Mouse (Mus musculus) heart, adult 2 months (tissue): ENCODE results near the gene Mrpl23.

Experiments
- CTCF ChIP-seq: fragments of 200-600 bp; IDR thresholded peaks from 2 replicates; pipeline ENCODE4 v1.8.1; 2022; ENCODE audit warnings: antibody characterized with exemption, mild to moderate bottlenecking, moderate library complexity
- EP300 ChIP-seq: fragments of 200-500 bp; IDR thresholded peaks from 2 replicates; pipeline ENCODE4 v1.6.1; 2011; ENCODE audit warnings: low read depth, low read length, control low read depth; ENCODE audit not compliant: insufficient read depth
- POLR2A ChIP-seq: fragments of 200-500 bp; IDR thresholded peaks from 2 replicates; pipeline ENCODE4 v1.6.1; 2011; ENCODE audit warnings: mild to moderate bottlenecking, low read depth, low read length, control low read depth; ENCODE audit not compliant: insufficient read depth

- TF ChIP-seq CTCF (no peak), POLR2A (no peak), EP300 (no peak)
Measured at GRCm38 (mm10) chr7:142575491-142575890, 43.0 kb downstream of the Mrpl23 start.
